Mouse (Mus musculus) embryonic fibroblast, embryonic 13.5 days (primary cell): ENCODE data around the gene Sec62.

Experiments used
- CTCF ChIP-seq: IDR thresholded peaks from 2 replicates; pipeline ENCODE4 v1.5.1; 2011; ENCODE audit warnings: mild to moderate bottlenecking, control low read depth, low read length, moderate library complexity, borderline replicate concordance; ENCODE audit not compliant: insufficient read depth
- POLR2A ChIP-seq: IDR thresholded peaks from 2 replicates; pipeline ENCODE4 v1.6.1; 2011; ENCODE audit warnings: low read depth, mild to moderate bottlenecking, control low read depth, low read length, moderate library complexity

GRCm38 (mm10) chr3:30774677-30775076, 18.0 kb upstream of the Sec62 start:
- TF ChIP-seq POLR2A (no peak), CTCF (no peak)
